Mouse (Mus musculus): Measurements from ENCODE around the gene H2al1a.

GRCm38 (mm10) chrX:11267791-11268190, 31.3 kb upstream of the H2al1a start:
- no peak for TF ChIP-seq POLR2A (IDR thresholded peaks at IDR 0.05; ENCODE audit: borderline replicate concordance, low read depth, low read length)
- TF ChIP-seq CTCF (IDR thresholded peaks at IDR 0.05; ENCODE audit: low read depth, low read length) = no peak

Data from bone marrow macrophage, adult 2 months (primary cell).